8 mouse cellular contexts compared by ENCODE assay signal in the genomic region with DNA sequence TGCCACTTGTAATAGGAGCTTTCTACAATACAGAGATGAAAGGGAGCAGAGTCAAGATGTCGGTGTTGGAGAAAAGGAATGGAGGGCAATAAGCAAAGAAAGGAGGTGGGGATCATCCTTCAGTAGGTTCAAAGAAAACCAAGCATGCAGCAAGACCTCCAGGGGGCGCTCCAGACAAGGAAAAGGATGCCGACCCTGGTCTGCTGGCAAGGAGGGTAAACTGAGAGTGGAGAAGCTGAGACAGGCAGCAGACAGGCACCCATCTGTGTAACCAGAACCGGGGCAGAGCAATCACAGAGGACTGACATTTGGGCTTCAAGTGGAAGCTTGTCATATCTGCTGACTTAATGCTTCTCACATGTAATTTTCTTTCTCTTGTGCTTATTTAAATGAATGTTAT. TPM values are rescaled to one million over a fixed set of nuclear protein-coding genes. Genes with fewer than 3 reads are reported as not detected.
DNase-seq lines count a peak whose midpoint lies in the region; ATAC-seq lines count a peak whose summit lies in the region.
"Had no signal": no experiment of that assay in that cellular context is flagged by ENCODE, and none has a peak within 500 bp of the region (broad histone marks: within the 10 kb centered on the region; RNA-seq: fewer than 3 reads in every experiment).

No protein-coding gene starts in this region.

- H3K36me3 ChIP-seq in forebrain, embryonic 15.5 days, result no peaks in the 10 kb centered on the region
- H3K36me3 ChIP-seq: limb, embryonic 12.5 days had no signal

- H3K4me2 ChIP-seq in forebrain, embryonic 15.5 days (replicated peaks), result no peak overlapping the region
- H3K4me2 ChIP-seq: limb, embryonic 12.5 days had no signal

- H3K27ac ChIP-seq in forebrain, embryonic 15.5 days (replicated peaks), result no peak overlapping the region
- H3K27ac ChIP-seq: limb, embryonic 12.5 days had no signal

- no peaks in the 10 kb centered on the region for H3K4me1 ChIP-seq in forebrain, embryonic 15.5 days
- H3K4me1 ChIP-seq: limb, embryonic 12.5 days had no signal

- H3K9me3 ChIP-seq in forebrain, embryonic 15.5 days, result no peaks in the 10 kb centered on the region
- H3K9me3 ChIP-seq: limb, embryonic 12.5 days had no signal

- no peak overlapping the region for H3K4me3 ChIP-seq in forebrain, embryonic 15.5 days
- H3K4me3 ChIP-seq: limb, embryonic 12.5 days had no signal

- WGBS in forebrain, embryonic 15.5 days, result 9% methylated on average over 4 of the region's 4 CpGs

- no peaks in the 10 kb centered on the region for H3K27me3 ChIP-seq in forebrain, embryonic 15.5 days
- H3K27me3 ChIP-seq: limb, embryonic 12.5 days had no signal

- H3K9ac ChIP-seq in forebrain, embryonic 15.5 days (replicated peaks), result no peak overlapping the region
- H3K9ac ChIP-seq: limb, embryonic 12.5 days had no signal

- peak; percentile 10 for DNase-seq in 3134 (ENCODE audit: extremely low read depth, insufficient read length, low spot score)
- DNase-seq in 3T3-L1 (ENCODE audit: low read depth, low spot score), result peak; percentile 65
- peak; percentile 36 for DNase-seq in brain, embryonic 18.5 days (ENCODE audit: low read depth, low spot score)
- DNase-seq in kidney, postnatal 25 days, result peak; percentile 72 to 75
- peak; percentile 51 for DNase-seq in lung, postnatal 10 days
- peak; percentile 16 for DNase-seq in telencephalon, adult 2 months (ENCODE audit: low read depth, low spot score)

- peak; percentile 79 for ATAC-seq in forebrain, embryonic 15.5 days (replicated peaks)

RNA-seq across cellular contexts. Expression of a gene that starts 22.6 kb away (rescaled TPM):
- 0.20 TPM in 1 of 2 replicates, not detected in the other for polyA plus RNA-seq in forebrain, embryonic 15.5 days (2015; fragmentation: Nextera tagmentation; extraction: Ambion mirVana)
- polyA plus RNA-seq: limb, embryonic 12.5 days had no signal

RNA-seq across cellular contexts. Expression of a gene that starts 56.1 kb away (rescaled TPM):
- 0.10 TPM in 1 of 2 replicates, not detected in the other for polyA plus RNA-seq in forebrain, embryonic 15.5 days (2015; fragmentation: Nextera tagmentation; extraction: Ambion mirVana)

Comparison
In these comparisons a context has a peak if more than half of its experiments do, and no peak if none do; other contexts are left out.
1. DNase-seq: peak in every context shown above with its lines; median percentile 74 in kidney, postnatal 25 days; 65 in 3T3-L1; 51 in lung, postnatal 10 days; 36 in brain, embryonic 18.5 days; 16 in telencephalon, adult 2 months; 10 in 3134.